Mouse (Mus musculus) lung, postnatal 36 days (tissue): ENCODE measurements around the gene Tnpo3.
A peak's percentile ranks its signal among the peaks of the same experiment; 100 is the strongest.

Experiments used
- DNase-seq: peaks from one replicate; pipeline ENCODE4 v3.0.0; 2022; ENCODE audit warnings: mixed read lengths

Tnpo3 gene

GRCm38 (mm10) chr6:29527361-29528164 is 82.1 kb downstream of the Tnpo3 start:
- DNase-seq: peak; percentile 27

GRCm38 (mm10) chr6:29526281-29527251 is 83.1 kb downstream of the Tnpo3 start, which contains the start of gene Irf5:
Gene Irf5, plus strand, starts transcription at chr6:29526625.
- no peak for DNase-seq

- DNase-seq: peak; percentile 42
These were observed 84.4 kb downstream of the Tnpo3 start for GRCm38 (mm10) chr6:29525256-29525655.

- DNase-seq: peak; percentile 69
These were observed 85.6 kb downstream of the Tnpo3 start for GRCm38 (mm10) chr6:29524034-29524489.

GRCm38 (mm10) chr6:29523301-29524033 is 86.2 kb downstream of the Tnpo3 start:
- no peak for DNase-seq

GRCm38 (mm10) chr6:29522626-29523300 is 86.9 kb downstream of the Tnpo3 start:
- no peak for DNase-seq

GRCm38 (mm10) chr6:29517139-29517538 is 92.5 kb downstream of the Tnpo3 start:
- DNase-seq: peak; percentile 84

- peak; percentile 58 for DNase-seq
These were observed 96.4 kb downstream of the Tnpo3 start for GRCm38 (mm10) chr6:29513284-29513683.

GRCm38 (mm10) chr6:29509086-29509485 is 100.6 kb downstream of the Tnpo3 start:
- no peak for DNase-seq

- no peak for DNase-seq
These were observed 102.0 kb downstream of the Tnpo3 start, which contains the start of gene Kcp for GRCm38 (mm10) chr6:29507447-29508309. Gene Kcp, minus strand, starts transcription at chr6:29507952.

- no peak for DNase-seq
These were observed 102.9 kb downstream of the Tnpo3 start for GRCm38 (mm10) chr6:29506834-29507233.

GRCm38 (mm10) chr6:29505493-29505892 is 104.2 kb downstream of the Tnpo3 start:
- DNase-seq: no peak

- DNase-seq: no peak
These were observed 108.1 kb downstream of the Tnpo3 start for GRCm38 (mm10) chr6:29501599-29501998.

GRCm38 (mm10) chr6:29500810-29501209 is 108.9 kb downstream of the Tnpo3 start:
- no peak for DNase-seq

GRCm38 (mm10) chr6:29500177-29500576 is 109.5 kb downstream of the Tnpo3 start:
- DNase-seq: no peak

- no peak for DNase-seq
These were observed 111.9 kb downstream of the Tnpo3 start for GRCm38 (mm10) chr6:29497791-29498190.

GRCm38 (mm10) chr6:29496270-29496669 is 113.4 kb downstream of the Tnpo3 start:
- no peak for DNase-seq

GRCm38 (mm10) chr6:29494101-29494500 is 115.6 kb downstream of the Tnpo3 start:
- DNase-seq: peak; percentile 14
